Mouse (Mus musculus) cortical plate, adult 2 months (tissue): ENCODE measurements around the gene Rnf166.

Experiments used
- CTCF ChIP-seq: fragments of 200-500 bp; IDR thresholded peaks from 2 replicates; pipeline ENCODE4 v1.5.1; 2011; ENCODE audit warnings: mild to moderate bottlenecking, control low read depth, low read length; ENCODE audit not compliant: insufficient read depth; ENCODE audit errors: extremely low read depth
- POLR2A ChIP-seq: fragments of 200-500 bp; IDR thresholded peaks from 2 replicates; pipeline ENCODE4 v1.6.1; 2011; ENCODE audit warnings: mild to moderate bottlenecking, low read length, control low read depth; ENCODE audit not compliant: insufficient read depth; ENCODE audit errors: extremely low read depth

DNA sequence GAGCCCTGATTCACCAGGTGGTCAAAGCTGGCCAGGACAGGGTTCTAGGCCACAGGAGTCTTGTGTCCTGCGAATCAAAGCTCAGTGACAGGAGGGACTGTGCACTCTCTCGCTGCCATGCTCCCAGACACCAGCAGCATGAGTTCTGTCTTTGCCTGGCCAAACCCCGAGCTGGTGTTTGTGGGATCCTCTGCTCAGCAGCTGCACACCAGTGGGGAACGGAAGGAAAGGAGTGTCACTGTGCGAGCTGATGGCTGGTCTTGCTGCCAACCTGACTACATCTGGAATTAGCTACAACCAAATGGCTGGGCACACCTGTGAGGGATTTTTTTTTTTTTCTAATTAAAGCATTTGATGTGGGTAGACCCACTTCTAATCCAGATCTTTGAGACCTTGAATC, 5.2 kb downstream of the Rnf166 start:
- no peak for TF ChIP-seq CTCF
- no peak for TF ChIP-seq POLR2A
